Mouse (Mus musculus): ENCODE measurements around the gene Lgals2. TPM values are rescaled to one million over a fixed set of nuclear protein-coding genes. Genes with fewer than 3 reads are reported as not detected.
"Not testable (repeated sequence)": the region's sequence is repeated elsewhere in the genome, so short reads cannot be mapped to it uniquely, and the experiment has no call there.

Gene Lgals2
- polyA plus RNA-seq, 1 experiment = 1.3 TPM

DNA sequence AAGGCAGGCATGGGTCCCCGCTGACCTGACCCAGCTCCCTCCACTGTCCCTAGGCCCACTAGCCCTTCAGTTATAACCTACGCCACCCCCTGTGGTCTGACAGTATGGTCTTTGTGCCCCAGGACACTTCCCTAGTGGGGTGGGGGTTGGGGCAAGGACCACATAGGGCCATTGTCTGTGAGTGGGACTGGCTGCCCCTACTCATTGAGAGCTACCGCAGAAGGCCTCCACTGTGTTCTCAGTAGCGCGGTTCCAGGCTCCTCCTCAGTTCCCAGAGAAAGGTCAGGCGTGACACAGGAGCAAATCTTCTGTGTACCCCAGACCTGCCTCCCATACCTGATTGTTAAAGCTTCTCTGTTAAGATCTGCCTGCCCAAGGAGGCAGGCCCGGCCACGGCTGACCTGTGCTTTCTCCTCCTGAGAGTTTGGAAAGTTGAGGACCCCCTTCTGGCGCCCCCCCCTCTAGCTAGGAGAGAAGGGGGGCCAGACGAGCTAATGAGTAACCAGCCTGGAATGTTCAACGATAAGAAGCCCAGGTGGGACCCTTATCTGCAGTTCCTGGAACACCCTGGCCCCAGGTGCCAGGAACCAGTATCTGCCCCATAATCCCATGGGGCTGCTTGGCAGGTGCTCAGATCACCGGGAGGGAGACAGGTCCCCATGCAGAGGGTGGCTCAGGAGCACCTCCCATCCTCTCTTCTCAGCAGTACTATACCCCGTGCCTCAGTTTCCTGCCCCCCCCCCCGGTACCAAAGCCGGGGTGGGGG, 5.1 kb downstream of the Lgals2 start:
- Histone ChIP-seq H3K79me2 (ENCODE audit: control insufficient read depth, insufficient read depth) (peaks cover 30% of the 10 kb centered on the region), H3ac (ENCODE audit: control insufficient read depth, insufficient read length, low read depth) (no peak overlapping the region)
- no peak for TF ChIP-seq MYOD1 (IDR thresholded peaks at IDR 0.05; ENCODE audit: control insufficient read depth, insufficient read length, low read depth)
- no peak for TF ChIP-seq CEBPB (IDR thresholded peaks at IDR 0.05; ENCODE audit: low read depth)
- TF ChIP-seq MYOG (IDR thresholded peaks at IDR 0.05; ENCODE audit: control insufficient read depth, extremely low read depth, insufficient read length) = no peak
- no peak for TF ChIP-seq MAX (IDR thresholded peaks at IDR 0.05)
- no peak for TF ChIP-seq CTCF (IDR thresholded peaks at IDR 0.05; ENCODE audit: control insufficient read depth, insufficient read depth, insufficient read length)
- TF ChIP-seq USF1 (IDR thresholded peaks at IDR 0.05; ENCODE audit: low read depth) = no peak
- TF ChIP-seq FOSL1 (IDR thresholded peaks at IDR 0.05; ENCODE audit: insufficient read depth, low read length, poor library complexity, severe bottlenecking) = no peak

DNA sequence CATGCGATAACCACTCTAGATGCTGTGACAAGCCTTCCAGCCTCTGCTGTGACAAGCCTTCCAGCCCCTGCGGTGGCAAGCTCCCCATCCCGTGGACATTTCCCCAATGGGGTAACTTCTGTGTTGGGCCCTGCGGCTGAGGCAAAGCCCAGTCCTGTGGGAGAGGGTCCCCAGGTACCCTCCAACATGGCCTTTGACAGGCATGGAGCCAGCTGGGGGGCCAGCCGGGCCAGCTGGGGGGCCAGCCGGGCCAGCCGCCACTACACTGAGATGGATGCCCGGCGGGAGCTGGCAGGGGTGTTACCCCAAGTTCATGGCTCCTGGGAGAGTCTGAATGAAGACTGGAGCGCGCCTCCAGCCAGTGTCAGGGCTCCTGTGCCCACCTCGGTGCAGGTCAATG, 5.8 kb downstream of the Lgals2 start:
- Histone ChIP-seq H3K27me3 (ENCODE audit: control insufficient read depth, insufficient read depth, insufficient read length) (no peaks in the 10 kb centered on the region), H3K4me3 (ENCODE audit: insufficient read depth, poor library complexity, severe bottlenecking) (no peak overlapping the region), H3K79me2 (ENCODE audit: control insufficient read depth, insufficient read depth) (peaks cover 37% of the 10 kb centered on the region), H3K36me3 (ENCODE audit: control insufficient read depth, insufficient read depth) (peaks cover 41% of the 10 kb centered on the region), H3ac (ENCODE audit: control insufficient read depth, insufficient read length, low read depth) (no peak overlapping the region), H3K79me3 (ENCODE audit: low read depth) (peaks cover 28% of the 10 kb centered on the region)
- TF ChIP-seq FOSL1 (IDR thresholded peaks at IDR 0.05; ENCODE audit: insufficient read depth, low read length, poor library complexity, severe bottlenecking) (no peak), MYOD1 (IDR thresholded peaks at IDR 0.05; ENCODE audit: control insufficient read depth, insufficient read length, low read depth) (no peak), CEBPB (IDR thresholded peaks at IDR 0.05; ENCODE audit: low read depth) (no peak), MYOG (IDR thresholded peaks at IDR 0.05; ENCODE audit: control insufficient read depth, extremely low read depth, insufficient read length) (no peak), MAX (IDR thresholded peaks at IDR 0.05) (no peak), USF1 (IDR thresholded peaks at IDR 0.05; ENCODE audit: low read depth) (no peak), CTCF (IDR thresholded peaks at IDR 0.05; ENCODE audit: control insufficient read depth, insufficient read depth, insufficient read length) (no peak)

More for the DNA sequence above, 5.1 kb downstream of the Lgals2 start:
- H3K4me3 ChIP-seq (ENCODE audit: insufficient read depth, poor library complexity, severe bottlenecking) = no peak overlapping the region
- H3K36me3 ChIP-seq (ENCODE audit: control insufficient read depth, insufficient read depth) = peaks cover 41% of the 10 kb centered on the region
- H3K79me3 ChIP-seq (ENCODE audit: low read depth) = peaks cover 23% of the 10 kb centered on the region
- H3K27me3 ChIP-seq (ENCODE audit: control insufficient read depth, insufficient read depth, insufficient read length) = no peaks in the 10 kb centered on the region

DNA sequence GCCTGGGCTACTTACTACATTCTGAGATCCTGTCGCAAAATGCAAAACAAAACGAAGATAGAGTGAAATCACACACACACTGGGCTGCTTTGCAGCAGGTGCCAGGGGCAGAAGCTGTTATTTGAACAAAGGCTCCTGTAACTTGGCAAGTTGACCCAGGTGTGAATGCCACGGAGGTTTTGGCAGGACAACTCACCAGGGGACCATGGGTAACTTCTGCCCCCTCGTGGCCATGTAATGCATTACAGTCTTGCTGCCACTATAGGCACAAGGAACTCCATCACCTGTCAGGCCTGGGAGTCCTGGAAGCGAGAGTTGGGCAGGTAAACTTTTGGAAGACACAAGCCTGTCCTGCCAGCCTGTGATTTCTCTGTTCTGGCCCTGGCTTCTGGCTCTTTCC, 6.9 kb downstream of the Lgals2 start:
- Histone ChIP-seq H3ac (ENCODE audit: control insufficient read depth, insufficient read length, low read depth) (no peak overlapping the region), H3K79me2 (ENCODE audit: control insufficient read depth, insufficient read depth) (peaks cover 47% of the 10 kb centered on the region), H3K79me3 (ENCODE audit: low read depth) (peaks cover 38% of the 10 kb centered on the region), H3K27me3 (ENCODE audit: control insufficient read depth, insufficient read depth, insufficient read length) (no peaks in the 10 kb centered on the region), H3K4me3 (ENCODE audit: insufficient read depth, poor library complexity, severe bottlenecking) (no peak overlapping the region), H3K36me3 (ENCODE audit: control insufficient read depth, insufficient read depth) (peaks cover 41% of the 10 kb centered on the region)
- TF ChIP-seq USF1 (IDR thresholded peaks at IDR 0.05; ENCODE audit: low read depth) (no peak), CTCF (IDR thresholded peaks at IDR 0.05; ENCODE audit: control insufficient read depth, insufficient read depth, insufficient read length) (peak; percentile 93)

DNA sequence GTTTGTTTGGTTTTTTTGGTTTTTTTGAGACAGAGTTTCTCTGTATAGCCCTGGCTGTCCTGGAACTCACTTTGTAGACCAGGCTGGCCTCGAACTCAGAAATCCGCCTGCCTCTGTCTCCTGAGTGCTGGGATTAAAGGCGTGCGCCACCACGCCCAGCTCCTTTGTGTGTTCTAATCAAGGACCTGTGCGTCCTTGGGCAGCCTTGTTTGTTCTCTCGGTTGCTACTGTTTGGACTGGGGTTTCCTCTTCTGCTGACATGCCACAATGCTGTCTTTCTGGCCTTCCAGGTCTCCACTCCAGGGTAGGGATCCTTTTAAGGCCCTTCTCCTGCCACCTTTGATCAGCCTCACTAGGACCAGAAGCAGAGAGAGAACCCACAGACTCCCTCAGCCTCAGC, 8.5 kb downstream of the Lgals2 start:
- H3K4me3 ChIP-seq (ENCODE audit: insufficient read depth, poor library complexity, severe bottlenecking); H3ac ChIP-seq (ENCODE audit: control insufficient read depth, insufficient read length, low read depth); H3K27me3 ChIP-seq (ENCODE audit: control insufficient read depth, insufficient read depth, insufficient read length): not testable (repeated sequence)
- Histone ChIP-seq H3K36me3 (ENCODE audit: control insufficient read depth, insufficient read depth) (peaks cover 41% of the 10 kb centered on the region), H3K79me2 (ENCODE audit: control insufficient read depth, insufficient read depth) (peaks cover 57% of the 10 kb centered on the region), H3K79me3 (ENCODE audit: low read depth) (peaks cover 44% of the 10 kb centered on the region)

DNA sequence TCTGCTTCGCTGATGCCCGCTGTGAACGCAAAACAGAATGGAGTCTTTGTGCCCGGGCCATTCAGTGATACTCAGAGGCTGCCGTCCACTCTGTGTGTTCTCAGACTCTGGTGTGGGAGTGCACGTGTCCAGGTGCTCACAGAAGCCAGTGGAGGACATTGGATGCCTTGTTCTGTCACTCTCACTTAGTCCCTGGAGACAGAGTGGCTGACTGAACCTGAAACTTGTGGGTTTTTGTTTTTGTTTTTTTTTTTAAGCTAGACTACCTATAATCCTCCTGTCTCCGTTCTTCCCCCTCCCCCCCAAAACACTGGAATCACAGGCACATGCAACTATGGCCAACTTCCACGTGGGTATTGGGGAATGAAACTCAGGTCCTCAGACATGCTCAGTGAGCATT, 9.0 kb downstream of the Lgals2 start:
- Histone ChIP-seq H3ac (ENCODE audit: control insufficient read depth, insufficient read length, low read depth) (no peak overlapping the region), H3K79me2 (ENCODE audit: control insufficient read depth, insufficient read depth) (peaks cover 57% of the 10 kb centered on the region)

DNA sequence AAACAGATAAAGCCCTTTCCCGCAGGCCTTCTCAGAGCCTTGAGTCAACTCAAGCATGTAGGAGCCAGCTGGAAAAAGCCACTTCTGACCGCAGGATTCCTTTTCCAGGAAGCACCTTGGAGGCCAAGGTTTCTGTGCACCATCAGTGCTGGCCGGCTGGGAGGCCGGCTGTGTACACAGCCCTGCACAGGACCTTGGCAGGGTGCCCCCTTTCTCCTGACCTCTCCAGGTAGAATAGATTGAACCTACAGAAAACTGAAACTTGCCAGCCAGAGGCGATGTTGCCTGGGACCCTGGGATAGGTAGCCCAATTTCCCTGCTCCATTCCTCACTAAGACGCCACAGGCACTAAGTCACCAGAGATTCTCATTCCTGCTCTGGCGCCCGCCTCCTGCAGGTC, 9.5 kb downstream of the Lgals2 start:
- peak overlapping the region; percentile 9 for H3ac ChIP-seq (ENCODE audit: control insufficient read depth, insufficient read length, low read depth)
- no peak overlapping the region for H3K4me3 ChIP-seq (ENCODE audit: insufficient read depth, poor library complexity, severe bottlenecking)
- TF ChIP-seq CEBPB (IDR thresholded peaks at IDR 0.05; ENCODE audit: low read depth) (no peak), FOSL1 (IDR thresholded peaks at IDR 0.05; ENCODE audit: insufficient read depth, low read length, poor library complexity, severe bottlenecking) (no peak), CTCF (IDR thresholded peaks at IDR 0.05; ENCODE audit: control insufficient read depth, insufficient read depth, insufficient read length) (no peak), MAX (IDR thresholded peaks at IDR 0.05) (no peak), MYOG (IDR thresholded peaks at IDR 0.05; ENCODE audit: control insufficient read depth, extremely low read depth, insufficient read length) (no peak), USF1 (IDR thresholded peaks at IDR 0.05; ENCODE audit: low read depth) (no peak), MYOD1 (IDR thresholded peaks at IDR 0.05; ENCODE audit: control insufficient read depth, insufficient read length, low read depth) (no peak)
- H3K79me2 ChIP-seq (ENCODE audit: control insufficient read depth, insufficient read depth) = peaks cover 57% of the 10 kb centered on the region
- peaks cover 41% of the 10 kb centered on the region for H3K36me3 ChIP-seq (ENCODE audit: control insufficient read depth, insufficient read depth)
- H3K27me3 ChIP-seq (ENCODE audit: control insufficient read depth, insufficient read depth, insufficient read length) = no peaks in the 10 kb centered on the region
- H3K79me3 ChIP-seq (ENCODE audit: low read depth) = peaks cover 44% of the 10 kb centered on the region

More for the DNA sequence above, 9.0 kb downstream of the Lgals2 start:
- H3K79me3 ChIP-seq (ENCODE audit: low read depth) = peaks cover 44% of the 10 kb centered on the region
- peaks cover 41% of the 10 kb centered on the region for H3K36me3 ChIP-seq (ENCODE audit: control insufficient read depth, insufficient read depth)
- TF ChIP-seq CTCF (IDR thresholded peaks at IDR 0.05; ENCODE audit: control insufficient read depth, insufficient read depth, insufficient read length) (no peak), MAX (IDR thresholded peaks at IDR 0.05) (no peak), MYOD1 (IDR thresholded peaks at IDR 0.05; ENCODE audit: control insufficient read depth, insufficient read length, low read depth) (no peak), FOSL1 (IDR thresholded peaks at IDR 0.05; ENCODE audit: insufficient read depth, low read length, poor library complexity, severe bottlenecking) (no peak), USF1 (IDR thresholded peaks at IDR 0.05; ENCODE audit: low read depth) (no peak), MYOG (IDR thresholded peaks at IDR 0.05; ENCODE audit: control insufficient read depth, extremely low read depth, insufficient read length) (no peak), CEBPB (IDR thresholded peaks at IDR 0.05; ENCODE audit: low read depth) (no peak)
- H3K27me3 ChIP-seq (ENCODE audit: control insufficient read depth, insufficient read depth, insufficient read length) = no peaks in the 10 kb centered on the region
- no peak overlapping the region for H3K4me3 ChIP-seq (ENCODE audit: insufficient read depth, poor library complexity, severe bottlenecking)
